Mouse (Mus musculus): ENCODE measurements at regions not wholly inside any gene's neighbourhood (a gene's known extent, or its start where the extent isn't known, plus 50 kb on each side); places are given as distances from the start of the nearest gene placed in this dataset.

DNA sequence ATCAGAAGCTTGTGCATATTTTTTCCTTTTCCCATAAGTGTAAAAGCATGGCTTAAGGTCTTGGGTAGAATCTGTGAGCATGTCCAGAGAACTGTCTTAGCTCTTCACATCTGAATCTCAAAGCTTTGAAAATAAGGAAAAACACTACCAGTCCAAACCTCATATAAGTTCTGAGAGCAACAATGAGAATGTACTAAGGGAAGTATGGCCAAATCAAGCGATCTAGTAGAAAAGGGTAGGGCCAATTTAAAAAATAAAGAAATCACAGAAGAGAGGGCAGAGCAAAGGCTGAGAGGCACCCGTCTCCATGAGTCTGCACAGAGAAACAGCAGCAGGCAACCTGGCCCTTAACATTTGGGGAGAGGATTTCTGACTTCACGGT lies 161.7 kb upstream of the Tmem161b start:
- TF ChIP-seq CHD2 (IDR thresholded peaks at IDR 0.05; ENCODE audit: low read depth, low read length) = no peak
- TF ChIP-seq ZC3H11A (IDR thresholded peaks at IDR 0.05; ENCODE audit: borderline replicate concordance, low read depth, low read length) = no peak
